Mouse (Mus musculus) hindbrain, embryonic 14.5 days (tissue): ENCODE results near the gene Slco3a1. TPM values are rescaled to one million over a fixed set of nuclear protein-coding genes. Genes with fewer than 3 reads are reported as not detected.

Source experiments
- ATAC-seq: fragments of 200-750 bp; cut with Nextera tagmentation; 2 replicates; pipeline ENCODE4 v1.8.0; 2017; ENCODE audit warnings: moderate number of reproducible peaks, mild to moderate bottlenecking, moderate TSS enrichment, moderate library complexity; ENCODE audit not compliant: low FRiP score
- DNase-seq: peaks from one replicate; pipeline ENCODE4 v3.0.0-alpha.2; 2015; ENCODE audit warnings: low spot score
- H3K27ac ChIP-seq: fragments of 300-500 bp; sonication (generic); 2 replicates; pipeline ENCODE4 v1.5.1; 2014; ENCODE audit warnings: mild to moderate bottlenecking, moderate library complexity
- H3K27me3 ChIP-seq: fragments of 300-500 bp; sonication (generic); 2 replicates; pipeline ENCODE4 v1.6.1; 2014; ENCODE audit warnings: mild to moderate bottlenecking, low read length, mixed read lengths; ENCODE audit not compliant: control insufficient read depth, insufficient read depth
- H3K36me3 ChIP-seq: fragments of 300-500 bp; sonication (generic); replicated peaks from 2 replicates; pipeline ENCODE4 v1.6.1; 2014; ENCODE audit not compliant: control insufficient read depth, insufficient read depth
- H3K4me1 ChIP-seq: fragments of 300-500 bp; sonication (generic); replicated peaks from 2 replicates; pipeline ENCODE4 v1.6.1; 2014; ENCODE audit warnings: antibody characterized with exemption, low read length, mixed read lengths; ENCODE audit not compliant: control insufficient read depth, insufficient read depth
- H3K4me2 ChIP-seq: fragments of 300-500 bp; sonication (generic); replicated peaks from 2 replicates; pipeline ENCODE4 v1.6.1; 2014; ENCODE audit warnings: mild to moderate bottlenecking, moderate library complexity
- H3K4me3 ChIP-seq: fragments of 300-500 bp; sonication (generic); replicated peaks from 2 replicates; pipeline ENCODE4 v1.5.1; 2014; ENCODE audit warnings: mild to moderate bottlenecking, low read length
- H3K9ac ChIP-seq: fragments of 300-500 bp; sonication (generic); 2 replicates; pipeline ENCODE4 v1.6.1; 2014
- H3K9me3 ChIP-seq: fragments of 300-500 bp; sonication (generic); 2 replicates; pipeline ENCODE4 v1.6.1; 2016; ENCODE audit warnings: low read length; ENCODE audit not compliant: control insufficient read depth
- WGBS: fragments of 180-500 bp; shearing (Covaris S2); extraction: QIAGEN DNeasy Blood & Tissue Kit; methylation state at CpG from one replicate; pipeline ENCODE4 v1.1.7; 2014; 5-methylcytosine and 5-hydroxymethylcytosine counted together
- polyA plus RNA-seq: library from polyadenylated mRNA; unstranded; fragments of >200 nt; fragmentation: Nextera tagmentation; extraction: Ambion mirVana; gene quantifications from 2 replicates; pipeline ENCODE4 v1.2.1, GENCODE M21; 2014

Slco3a1 gene
- polyA plus RNA-seq, 1 experiment from 2014 or later, result 14.6 TPM

DNA sequence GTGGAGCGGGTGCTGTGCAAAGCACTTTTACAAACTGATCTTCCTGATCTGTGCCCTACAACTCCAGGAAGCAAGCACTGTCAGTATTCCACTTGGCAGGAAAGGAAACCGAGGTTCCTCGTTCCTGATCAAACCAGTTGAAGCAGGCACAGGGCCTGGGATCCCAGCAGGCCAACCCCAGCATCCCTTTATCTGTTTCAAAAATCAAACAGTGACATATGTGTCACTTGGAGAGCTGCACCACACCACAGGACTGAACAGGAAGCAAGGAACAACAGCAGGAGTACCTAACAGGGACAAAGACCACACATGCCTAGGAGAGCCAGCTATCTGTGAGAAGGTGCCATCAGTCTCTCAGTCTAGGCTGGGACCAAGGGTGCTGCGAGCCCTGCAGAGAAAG is 32.3 kb downstream of the Slco3a1 start:
- no peak overlapping the region for H3K4me3 ChIP-seq
- H3K9ac ChIP-seq, result no peak overlapping the region
- no peaks in the 10 kb centered on the region for H3K4me1 ChIP-seq
- no peak for DNase-seq
- no peaks in the 10 kb centered on the region for H3K36me3 ChIP-seq
- 0 out of 2 replicates have a peak, but pooled peaks cover 4% of the 10 kb centered on the region for H3K27me3 ChIP-seq
- no peak overlapping the region for H3K4me2 ChIP-seq
- no peak for ATAC-seq
- no peak overlapping the region for H3K27ac ChIP-seq
- no peaks in the 10 kb centered on the region for H3K9me3 ChIP-seq
- WGBS, result 75% methylated on average over 4 of the region's 4 CpGs

DNA sequence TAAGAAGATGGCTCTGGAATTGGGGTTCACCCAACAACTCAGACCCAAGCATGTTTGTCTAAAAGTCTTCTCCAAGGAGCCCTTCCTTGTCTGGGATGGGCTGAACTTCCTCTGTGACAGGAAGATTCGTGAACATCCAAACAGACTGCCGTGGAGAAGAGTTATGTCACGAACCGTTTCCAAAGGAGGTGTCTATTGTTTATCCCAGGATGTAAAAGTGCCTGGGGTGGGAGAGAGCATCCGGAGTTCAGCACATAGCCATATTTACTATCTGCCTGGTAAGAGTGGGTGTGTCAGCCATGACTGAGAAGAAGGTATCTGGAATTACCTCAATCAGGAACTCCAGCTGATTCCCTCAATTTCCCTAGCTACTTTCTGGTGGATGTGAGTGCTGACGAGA is 35.2 kb downstream of the Slco3a1 start:
- Histone ChIP-seq H3K9me3 (0 out of 2 replicates have a peak, but pooled peaks cover 4% of the 10 kb centered on the region), H3K9ac (no peak overlapping the region), H3K27ac (no peak overlapping the region), H3K36me3 (no peaks in the 10 kb centered on the region), H3K4me1 (0 out of 2 replicates have a peak, but pooled peaks cover 4% of the 10 kb centered on the region), H3K4me3 (no peak overlapping the region), H3K27me3 (no peaks in the 10 kb centered on the region), H3K4me2 (no peak overlapping the region)
- 74% methylated on average over 6 of the region's 6 CpGs for WGBS
- DNase-seq (no peak), ATAC-seq (no peak)

DNA sequence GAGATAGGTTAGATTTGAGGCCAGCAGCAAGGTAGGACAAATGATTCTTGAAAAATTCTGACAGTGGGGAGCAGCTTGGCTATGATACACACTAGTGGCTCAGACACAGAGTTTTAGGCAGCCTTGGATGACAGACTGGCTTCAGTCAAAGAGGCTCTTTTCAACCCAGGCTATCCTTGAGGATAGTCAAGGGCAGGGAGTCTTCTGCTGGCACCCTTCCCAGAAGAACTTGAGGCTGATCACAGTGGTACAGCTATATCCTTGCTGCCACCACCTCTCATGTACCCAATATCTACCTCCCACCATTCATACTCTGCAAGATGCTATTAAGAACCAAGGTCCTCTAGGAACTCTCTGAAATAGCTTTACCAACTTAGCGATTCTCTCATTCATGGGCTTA is 35.8 kb downstream of the Slco3a1 start:
- Histone ChIP-seq H3K4me1 (0 out of 2 replicates have a peak, but pooled peaks cover 4% of the 10 kb centered on the region), H3K36me3 (no peaks in the 10 kb centered on the region), H3K27ac (no peak overlapping the region), H3K4me3 (no peak overlapping the region), H3K9ac (no peak overlapping the region), H3K4me2 (no peak overlapping the region), H3K27me3 (no peaks in the 10 kb centered on the region), H3K9me3 (0 out of 2 replicates have a peak, but pooled peaks cover 4% of the 10 kb centered on the region)
- no peak for DNase-seq
- no peak for ATAC-seq
- WGBS, result 92% methylated on average over 1 of the region's 1 CpGs

DNA sequence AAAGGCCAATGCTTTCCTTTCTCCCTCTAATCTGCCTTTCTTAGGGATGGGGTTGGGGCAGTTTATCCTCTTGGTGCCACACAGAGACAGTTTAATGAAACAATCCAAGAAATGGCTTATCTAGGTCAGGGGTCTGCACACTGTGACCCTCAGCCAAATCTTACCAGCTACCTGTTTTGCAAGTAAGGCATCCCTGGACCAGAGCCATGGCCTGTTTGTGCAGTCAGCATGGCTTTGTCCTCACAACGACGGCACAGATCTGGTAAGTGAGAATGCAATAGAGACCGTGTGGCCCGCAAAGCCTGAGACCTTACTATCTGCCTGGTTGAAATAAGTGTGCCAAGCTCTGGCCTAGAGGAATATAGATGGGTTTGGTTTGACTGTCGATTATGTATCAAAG is 36.3 kb downstream of the Slco3a1 start:
- no peaks in the 10 kb centered on the region for H3K27me3 ChIP-seq
- no peak overlapping the region for H3K27ac ChIP-seq
- DNase-seq (no peak), ATAC-seq (no peak)
- 0 out of 2 replicates have a peak, but pooled peaks cover 4% of the 10 kb centered on the region for H3K4me1 ChIP-seq
- 89% methylated on average over 5 of the region's 5 CpGs for WGBS
- H3K9ac ChIP-seq, result no peak overlapping the region
- H3K4me2 ChIP-seq, result no peak overlapping the region
- H3K36me3 ChIP-seq, result no peaks in the 10 kb centered on the region
- no peak overlapping the region for H3K4me3 ChIP-seq
- 0 out of 2 replicates have a peak, but pooled peaks cover 4% of the 10 kb centered on the region for H3K9me3 ChIP-seq

DNA sequence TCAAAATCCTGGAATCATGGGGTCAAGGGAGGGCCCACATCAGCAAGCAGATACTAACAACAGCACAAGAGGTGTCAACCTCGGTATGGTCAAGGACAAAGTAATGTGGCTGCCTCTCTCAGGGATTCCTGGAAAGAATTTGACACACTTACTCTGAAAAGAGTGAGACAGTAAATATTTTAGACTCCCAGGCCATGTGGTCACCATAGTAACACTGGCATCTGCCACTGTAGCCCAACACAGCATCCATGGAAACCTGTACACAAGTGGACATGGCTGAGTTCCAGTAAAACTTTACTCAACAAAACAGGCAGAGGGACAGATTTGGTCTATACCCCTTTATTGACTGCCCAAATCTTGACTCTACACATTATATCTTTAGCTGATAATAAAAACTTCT is 43.9 kb downstream of the Slco3a1 start:
- DNase-seq, result no peak
- no peak overlapping the region for H3K9ac ChIP-seq

GRCm38 (mm10) chr7:74508205-74508604 is 46.4 kb downstream of the Slco3a1 start:
- DNase-seq (no peak), ATAC-seq (peak; percentile 37; the same call in 1 of the 2 replicates)
- Histone ChIP-seq H3K9me3 (no peaks in the 10 kb centered on the region), H3K27ac (no peak overlapping the region), H3K27me3 (0 out of 2 replicates have a peak, but pooled peaks cover 4% of the 10 kb centered on the region), H3K9ac (no peak overlapping the region), H3K4me1 (no peaks in the 10 kb centered on the region; the same call in 1 of the 2 replicates), H3K4me2 (no peak overlapping the region), H3K4me3 (no peak overlapping the region), H3K36me3 (no peaks in the 10 kb centered on the region)
- WGBS, result 37% methylated on average over 4 of the region's 4 CpGs

More for the DNA sequence above, 43.9 kb downstream of the Slco3a1 start:
- H3K27ac ChIP-seq, result no peak overlapping the region
- ATAC-seq, result peak; percentile 39; the same call in 1 of the 2 replicates
- H3K36me3 ChIP-seq, result no peaks in the 10 kb centered on the region
- WGBS, result 64% methylated on average over 1 of the region's 1 CpGs
- no peak overlapping the region for H3K4me2 ChIP-seq
- H3K4me1 ChIP-seq, result no peaks in the 10 kb centered on the region; the same call in 1 of the 2 replicates
- H3K9me3 ChIP-seq, result 0 out of 2 replicates have a peak, but pooled peaks cover 4% of the 10 kb centered on the region
- H3K27me3 ChIP-seq, result no peaks in the 10 kb centered on the region
- H3K4me3 ChIP-seq, result no peak overlapping the region

- WGBS, result 89% methylated on average over 5 of the region's 5 CpGs
- DNase-seq, result no peak
- H3K27ac ChIP-seq, result no peak overlapping the region
- H3K4me2 ChIP-seq, result no peak overlapping the region
- no peak for ATAC-seq
- no peak overlapping the region for H3K9ac ChIP-seq
- H3K9me3 ChIP-seq, result no peaks in the 10 kb centered on the region
- H3K4me1 ChIP-seq, result no peaks in the 10 kb centered on the region; the same call in 1 of the 2 replicates
- H3K27me3 ChIP-seq, result 0 out of 2 replicates have a peak, but pooled peaks cover 9% of the 10 kb centered on the region
- H3K36me3 ChIP-seq, result no peaks in the 10 kb centered on the region
- no peak overlapping the region for H3K4me3 ChIP-seq
Observed at GRCm38 (mm10) chr7:74506856-74507255, 47.7 kb downstream of the Slco3a1 start.

- H3K4me2 ChIP-seq, result no peak overlapping the region
- WGBS, result 80% methylated on average over 10 of the region's 10 CpGs
- H3K9ac ChIP-seq, result no peak overlapping the region
- DNase-seq (no peak), ATAC-seq (no peak)
- no peak overlapping the region for H3K27ac ChIP-seq
- H3K36me3 ChIP-seq, result no peaks in the 10 kb centered on the region
- H3K9me3 ChIP-seq, result no peaks in the 10 kb centered on the region
- H3K4me3 ChIP-seq, result no peak overlapping the region
- H3K27me3 ChIP-seq, result 0 out of 2 replicates have a peak, but pooled peaks cover 9% of the 10 kb centered on the region
- no peaks in the 10 kb centered on the region for H3K4me1 ChIP-seq
Observed at GRCm38 (mm10) chr7:74505635-74506034, 48.9 kb downstream of the Slco3a1 start.

DNA sequence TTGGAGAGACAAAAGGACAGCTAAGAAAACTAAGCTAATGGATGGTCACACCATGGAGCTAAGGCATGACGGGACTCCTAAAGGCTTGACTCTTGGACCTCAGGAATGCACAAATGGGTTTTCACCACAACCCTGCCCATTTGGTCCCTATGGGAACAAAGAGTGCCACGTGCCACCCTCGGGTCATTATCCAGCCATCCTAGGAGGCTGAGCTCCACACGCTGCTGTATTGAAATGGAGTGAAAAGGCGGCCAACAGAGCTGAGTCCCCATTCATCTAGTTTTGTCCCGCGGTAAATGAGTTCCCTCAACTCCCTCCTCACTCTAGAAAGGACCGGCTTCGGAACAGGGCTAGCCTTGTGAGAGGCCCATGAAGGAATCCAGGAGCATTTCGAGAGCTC is 53.4 kb downstream of the Slco3a1 start:
- 16% methylated on average over 10 of the region's 10 CpGs for WGBS
- ATAC-seq, result peak; percentile 83; the same call in 1 of the 2 replicates
- H3K27me3 ChIP-seq, result peaks cover 9% of the 10 kb centered on the region; the same call in 1 of the 2 replicates

More for the DNA sequence above, 53.4 kb downstream of the Slco3a1 start:
- Histone ChIP-seq H3K36me3 (no peaks in the 10 kb centered on the region), H3K4me1 (no peaks in the 10 kb centered on the region), H3K4me3 (no peak overlapping the region), H3K27ac (no peak overlapping the region), H3K9ac (no peak overlapping the region), H3K4me2 (no peak overlapping the region), H3K9me3 (no peaks in the 10 kb centered on the region)
- DNase-seq, result peak; percentile 25
